Mouse (Mus musculus): Measurements from ENCODE around the gene Atg4b.

- TF ChIP-seq CTCF (IDR thresholded peaks at IDR 0.05; ENCODE audit: low read depth, low read length) (no peak), GATA1 (IDR thresholded peaks at IDR 0.05; ENCODE audit: borderline replicate concordance, low read length) (no peak), TAL1 (conservative IDR thresholded peaks at IDR 0.05; ENCODE audit: low read depth, low read length) (no peak), GATA2 (IDR thresholded peaks at IDR 0.05; ENCODE audit: borderline replicate concordance, low read depth, low read length) (no peak)
Observed at GRCm38 (mm10) chr1:93740671-93741070, 10.6 kb upstream of the Atg4b start.

Measured in G1E (cell line).